Mouse (Mus musculus): Measurements from ENCODE around the gene 4921504E06Rik.

GRCm38 (mm10) chr2:19579846-19580245, 26.1 kb upstream of the 4921504E06Rik start:
- TF ChIP-seq CTCF (IDR thresholded peaks at IDR 0.05; ENCODE audit: low read depth, low read length) = no peak
- TF ChIP-seq POLR2A (IDR thresholded peaks at IDR 0.05; ENCODE audit: insufficient read depth, low read length) = no peak

Measured in ES-Bruce4 (cell line).